16 mouse cellular contexts compared by ENCODE assay signal in genomic region chr4:134800098-134800497, GRCm38 (mm10). TPM values are rescaled to one million over a fixed set of nuclear protein-coding genes. Genes with fewer than 3 reads are reported as not detected.
DNase-seq lines count a peak whose midpoint lies in the region; ATAC-seq and TF ChIP-seq lines count a peak whose summit lies in the region.
"Had no signal": no experiment of that assay in that cellular context is flagged by ENCODE, and none has a peak within 500 bp of the region (broad histone marks: within the 10 kb centered on the region; RNA-seq: fewer than 3 reads in every experiment).

No protein-coding gene starts in this region.

- no peaks in the 10 kb centered on the region for H3K27me3 ChIP-seq in forebrain, embryonic 15.5 days
- H3K27me3 ChIP-seq in forebrain, embryonic 11.5 days (ENCODE audit: control insufficient read depth, insufficient read depth, low read length): no peaks in the 10 kb centered on the region
- H3K27me3 ChIP-seq in liver, embryonic 12.5 days (replicated peaks): no peaks in the 10 kb centered on the region
- no peaks in the 10 kb centered on the region for H3K27me3 ChIP-seq in liver, postnatal 0 days (ENCODE audit: insufficient read depth, low read length)
- no peaks in the 10 kb centered on the region for H3K27me3 ChIP-seq in limb, embryonic 15.5 days
- H3K27me3 ChIP-seq: heart, embryonic 15.5 days had no signal

- H3K4me3 ChIP-seq in forebrain, embryonic 15.5 days: no peak overlapping the region
- no peak overlapping the region for H3K4me3 ChIP-seq in forebrain, embryonic 11.5 days (ENCODE audit: low read depth, low read length)
- H3K4me3 ChIP-seq in liver, embryonic 12.5 days: no peak overlapping the region
- H3K4me3 ChIP-seq in liver, postnatal 0 days (ENCODE audit: low read depth, low read length): no peak overlapping the region
- H3K4me3 ChIP-seq in limb, embryonic 15.5 days: no peak overlapping the region
- H3K4me3 ChIP-seq: heart, embryonic 15.5 days had no signal

- no peak overlapping the region for H3K4me2 ChIP-seq in forebrain, embryonic 15.5 days (replicated peaks)
- H3K4me2 ChIP-seq in forebrain, embryonic 11.5 days (ENCODE audit: low read depth, low read length, severe bottlenecking): no peak overlapping the region
- H3K4me2 ChIP-seq in liver, embryonic 12.5 days: no peak overlapping the region
- H3K4me2 ChIP-seq in liver, postnatal 0 days (ENCODE audit: low read depth, low read length): no peak overlapping the region
- no peak overlapping the region for H3K4me2 ChIP-seq in limb, embryonic 15.5 days
- H3K4me2 ChIP-seq: heart, embryonic 15.5 days; midbrain, embryonic 11.5 days had no signal

- 0 out of 2 replicates have a peak, but pooled peaks have one; percentile 28 for ATAC-seq in forebrain, embryonic 15.5 days (replicated peaks)
- ATAC-seq in forebrain, embryonic 11.5 days (replicated peaks; ENCODE audit: low FRiP score): no peak
- no peak for ATAC-seq in liver, embryonic 12.5 days
- ATAC-seq in liver, postnatal 0 days: no peak
- peak; percentile 71 for ATAC-seq in frontal cortex, adult (ENCODE audit: low TSS enrichment)
- no peak for ATAC-seq in limb, embryonic 15.5 days (ENCODE audit: insufficient number of reproducible peaks, low FRiP score, low TSS enrichment, low read depth)

- H3K9me3 ChIP-seq in forebrain, embryonic 15.5 days: no peaks in the 10 kb centered on the region
- no peaks in the 10 kb centered on the region for H3K9me3 ChIP-seq in forebrain, embryonic 11.5 days (ENCODE audit: control insufficient read depth, low read length)
- H3K9me3 ChIP-seq in liver, embryonic 12.5 days (replicated peaks): no peaks in the 10 kb centered on the region
- H3K9me3 ChIP-seq in liver, postnatal 0 days (ENCODE audit: low read length): no peaks in the 10 kb centered on the region
- no peaks in the 10 kb centered on the region for H3K9me3 ChIP-seq in limb, embryonic 15.5 days
- H3K9me3 ChIP-seq: G1E; heart, embryonic 15.5 days had no signal

- H3K9ac ChIP-seq in forebrain, embryonic 15.5 days (replicated peaks): no peak overlapping the region
- no peak overlapping the region for H3K9ac ChIP-seq in forebrain, embryonic 11.5 days (ENCODE audit: low read length)
- H3K9ac ChIP-seq in liver, embryonic 12.5 days: no peak overlapping the region
- H3K9ac ChIP-seq in liver, postnatal 0 days (replicated peaks): no peak overlapping the region
- no peak overlapping the region for H3K9ac ChIP-seq in limb, embryonic 15.5 days
- H3K9ac ChIP-seq: heart, embryonic 15.5 days had no signal

- TF ChIP-seq CTCF in liver, postnatal 0 days (IDR thresholded peaks at IDR 0.05; ENCODE audit: low read depth): no peak

- WGBS in forebrain, embryonic 15.5 days: 74% methylated on average over 8 of the region's 8 CpGs
- WGBS in forebrain, embryonic 11.5 days: 86% methylated on average over 8 of the region's 8 CpGs
- WGBS in liver, embryonic 12.5 days (ENCODE audit: insufficient replicate concordance): 77% methylated on average over 8 of the region's 8 CpGs
- 70% methylated on average over 8 of the region's 8 CpGs for WGBS in liver, postnatal 0 days (ENCODE audit: insufficient replicate concordance)
- WGBS in limb, embryonic 15.5 days: 55% methylated on average over 8 of the region's 8 CpGs

- peak overlapping the region; percentile 55 for H3K27ac ChIP-seq in forebrain, embryonic 15.5 days (replicated peaks)
- no peak overlapping the region for H3K27ac ChIP-seq in forebrain, embryonic 11.5 days (ENCODE audit: low read depth, low read length)
- H3K27ac ChIP-seq in liver, embryonic 12.5 days: 0 out of 2 replicates have a peak overlapping the region, but pooled peaks have one; percentile 6
- no peak overlapping the region for H3K27ac ChIP-seq in liver, postnatal 0 days (ENCODE audit: low read depth)
- H3K27ac ChIP-seq in limb, embryonic 15.5 days: 0 out of 2 replicates have a peak overlapping the region, but pooled peaks have one; percentile 23
- H3K27ac ChIP-seq: heart, embryonic 15.5 days had no signal

- no peak for DNase-seq in forebrain, embryonic 11.5 days (ENCODE audit: low spot score)
- DNase-seq in liver, postnatal 0 days: no peak
- no peak for DNase-seq in heart, adult 11 months
- DNase-seq in kidney, postnatal 25 days: no peak
- DNase-seq: B cell, adult 2 months; cerebellum, adult 11-12 months; embryo, embryonic 11 days; lung, postnatal 10 days; thymus, postnatal 14 days had no signal

- peaks cover 40% of the 10 kb centered on the region for H3K36me3 ChIP-seq in forebrain, embryonic 15.5 days
- H3K36me3 ChIP-seq in forebrain, embryonic 11.5 days (ENCODE audit: control insufficient read depth, insufficient read depth, low read length): peaks cover 11% of the 10 kb centered on the region; the same call in 1 of the 2 replicates
- H3K36me3 ChIP-seq in liver, embryonic 12.5 days: peaks cover 45% of the 10 kb centered on the region
- peaks cover 36% of the 10 kb centered on the region for H3K36me3 ChIP-seq in liver, postnatal 0 days (replicated peaks; ENCODE audit: insufficient read depth, low read length)
- H3K36me3 ChIP-seq in limb, embryonic 15.5 days: peaks cover 40% of the 10 kb centered on the region

- no peak for TF ChIP-seq EP300 in liver, postnatal 0 days (IDR thresholded peaks at IDR 0.05; ENCODE audit: low read depth)

- H3K4me1 ChIP-seq in forebrain, embryonic 15.5 days: peaks cover 3% of the 10 kb centered on the region; the same call in 1 of the 2 replicates
- H3K4me1 ChIP-seq in forebrain, embryonic 11.5 days (replicated peaks; ENCODE audit: control insufficient read depth, insufficient read depth, low read length): no peaks in the 10 kb centered on the region
- H3K4me1 ChIP-seq in liver, embryonic 12.5 days: peaks cover 39% of the 10 kb centered on the region
- peaks cover 16% of the 10 kb centered on the region for H3K4me1 ChIP-seq in liver, postnatal 0 days (ENCODE audit: insufficient read depth)
- H3K4me1 ChIP-seq in limb, embryonic 15.5 days: peaks cover 45% of the 10 kb centered on the region

RNA-seq across cellular contexts. Expression of gene Ldlrap1, which starts 32.3 kb away (rescaled TPM):
- polyA plus RNA-seq in forebrain, embryonic 15.5 days (2015; fragmentation: Nextera tagmentation; extraction: Ambion mirVana): 1.9 and 2.8 TPM in 2 replicates
- polyA plus RNA-seq in forebrain, embryonic 11.5 days (2014; fragmentation: Nextera tagmentation; extraction: Ambion mirVana): 7.4 and 7.9 TPM in 2 replicates
- 26.4 and 28.2 TPM in 2 replicates for polyA plus RNA-seq in liver, embryonic 12.5 days (2016; fragmentation: Nextera tagmentation; extraction: Ambion mirVana)
- polyA plus RNA-seq in liver, postnatal 0 days (2015; fragmentation: Nextera tagmentation; extraction: Ambion mirVana): 14.8 and 15.4 TPM in 2 replicates
- polyA plus RNA-seq in limb, embryonic 15.5 days (2015; fragmentation: Nextera tagmentation; extraction: Ambion mirVana): 31.8 and 33.9 TPM in 2 replicates

RNA-seq across cellular contexts. Expression of gene Maco1, which starts 53.0 kb away (rescaled TPM):
- 111 and 112 TPM in 2 replicates for polyA plus RNA-seq in forebrain, embryonic 15.5 days (2015; fragmentation: Nextera tagmentation; extraction: Ambion mirVana)
- 43.2 and 47.5 TPM in 2 replicates for polyA plus RNA-seq in forebrain, embryonic 11.5 days (2014; fragmentation: Nextera tagmentation; extraction: Ambion mirVana)
- polyA plus RNA-seq in liver, embryonic 12.5 days (2016; fragmentation: Nextera tagmentation; extraction: Ambion mirVana): 27.2 and 29.8 TPM in 2 replicates
- polyA plus RNA-seq in liver, postnatal 0 days (2015; fragmentation: Nextera tagmentation; extraction: Ambion mirVana): 13.6 and 14.6 TPM in 2 replicates
- 39.1 and 44.7 TPM in 2 replicates for polyA plus RNA-seq in limb, embryonic 15.5 days (2015; fragmentation: Nextera tagmentation; extraction: Ambion mirVana)

Comparison
In these comparisons a context has a peak if more than half of its experiments do, and no peak if none do; other contexts are left out.
1. ATAC-seq: peak in forebrain, embryonic 15.5 days (single experiment) and frontal cortex, adult (single experiment); none in forebrain, embryonic 11.5 days (single experiment), liver, embryonic 12.5 days (single experiment), liver, postnatal 0 days (single experiment) and limb, embryonic 15.5 days (single experiment).
2. H3K27ac ChIP-seq: peak in forebrain, embryonic 15.5 days (single experiment), liver, embryonic 12.5 days (single experiment) and limb, embryonic 15.5 days (single experiment); none in forebrain, embryonic 11.5 days (single experiment) and liver, postnatal 0 days (single experiment).